Mouse (Mus musculus) testis, adult 2 months (tissue): ENCODE measurements at regions not wholly inside any gene's neighbourhood (a gene's known extent, or its start where the extent isn't known, plus 50 kb on each side); places are given as distances from the start of the nearest gene placed in this dataset.

Experiments
- H3K27ac ChIP-seq: fragments of 200-500 bp; 2 replicates; pipeline ENCODE4 v1.5.1; 2012; ENCODE audit warnings: low read depth, low read length; ENCODE audit not compliant: control insufficient read depth, insufficient read depth
- H3K27me3 ChIP-seq: fragments of 200-500 bp; 2 replicates; pipeline ENCODE4 v1.6.1; 2012; ENCODE audit warnings: mild to moderate bottlenecking, low read length, moderate library complexity; ENCODE audit not compliant: control insufficient read depth, insufficient read depth
- H3K36me3 ChIP-seq: fragments of 200-500 bp; 2 replicates; pipeline ENCODE4 v1.6.1; 2012; ENCODE audit warnings: mild to moderate bottlenecking, low read length; ENCODE audit not compliant: control insufficient read depth, insufficient read depth
- H3K4me1 ChIP-seq: fragments of 200-500 bp; 2 replicates; pipeline ENCODE4 v1.6.1; 2012; ENCODE audit warnings: low read length; ENCODE audit not compliant: control insufficient read depth, insufficient read depth
- H3K4me3 ChIP-seq: fragments of 200-500 bp; 2 replicates; pipeline ENCODE4 v1.5.1; 2012; ENCODE audit warnings: low read depth, mild to moderate bottlenecking, low read length, moderate library complexity, mixed read lengths; ENCODE audit not compliant: control insufficient read depth
- CTCF ChIP-seq: fragments of 200-500 bp; IDR thresholded peaks from 2 replicates; pipeline ENCODE4 v1.5.1; 2012; ENCODE audit warnings: low read depth, mild to moderate bottlenecking, inconsistent platforms, low read length, moderate library complexity; ENCODE audit not compliant: control insufficient read depth, insufficient read depth, insufficient replicate concordance
- POLR2A ChIP-seq: fragments of 200-500 bp; IDR thresholded peaks from 2 replicates; pipeline ENCODE4 v1.6.1; 2012; ENCODE audit warnings: low read depth, mild to moderate bottlenecking, inconsistent platforms, low read length, moderate library complexity; ENCODE audit not compliant: control insufficient read depth

GRCm38 (mm10) chr7:58310096-58310495 is 345.9 kb upstream of the Atp10a start:
- Histone ChIP-seq H3K36me3 (no peaks in the 10 kb centered on the region), H3K27me3 (no peaks in the 10 kb centered on the region), H3K4me1 (no peaks in the 10 kb centered on the region), H3K4me3 (no peak overlapping the region), H3K27ac (no peak overlapping the region)
- no peak for TF ChIP-seq CTCF
- TF ChIP-seq POLR2A = no peak

- Histone ChIP-seq H3K27me3 (no peaks in the 10 kb centered on the region), H3K27ac (no peak overlapping the region), H3K36me3 (no peaks in the 10 kb centered on the region), H3K4me1 (no peaks in the 10 kb centered on the region), H3K4me3 (no peak overlapping the region)
- TF ChIP-seq POLR2A = no peak
- TF ChIP-seq CTCF = no peak
Observed at GRCm38 (mm10) chr7:58322381-58322780, 333.6 kb upstream of the Atp10a start.

- Histone ChIP-seq H3K27me3 (no peaks in the 10 kb centered on the region), H3K4me1 (no peaks in the 10 kb centered on the region), H3K4me3 (no peak overlapping the region), H3K27ac (no peak overlapping the region), H3K36me3 (no peaks in the 10 kb centered on the region)
- TF ChIP-seq CTCF (no peak), POLR2A (no peak)
Observed at GRCm38 (mm10) chr7:58367384-58367783, 288.6 kb upstream of the Atp10a start.

GRCm38 (mm10) chr7:58383401-58383800 is 272.6 kb upstream of the Atp10a start:
- H3K27me3 ChIP-seq = no peaks in the 10 kb centered on the region
- H3K27ac ChIP-seq = no peak overlapping the region
- H3K4me3 ChIP-seq = no peak overlapping the region
- H3K36me3 ChIP-seq = no peaks in the 10 kb centered on the region
- no peaks in the 10 kb centered on the region for H3K4me1 ChIP-seq
- no peak for TF ChIP-seq CTCF

GRCm38 (mm10) chr7:58388326-58388725 is 267.6 kb upstream of the Atp10a start:
- Histone ChIP-seq H3K27me3 (no peaks in the 10 kb centered on the region), H3K4me1 (no peaks in the 10 kb centered on the region), H3K4me3 (no peak overlapping the region), H3K27ac (no peak overlapping the region), H3K36me3 (no peaks in the 10 kb centered on the region)
- TF ChIP-seq CTCF (no peak), POLR2A (no peak)

GRCm38 (mm10) chr7:58392391-58393115 is 263.4 kb upstream of the Atp10a start:
- Histone ChIP-seq H3K4me1 (no peaks in the 10 kb centered on the region), H3K4me3 (no peak overlapping the region), H3K36me3 (no peaks in the 10 kb centered on the region), H3K27me3 (no peaks in the 10 kb centered on the region), H3K27ac (no peak overlapping the region)
- TF ChIP-seq POLR2A = no peak
- TF ChIP-seq CTCF = no peak

- Histone ChIP-seq H3K4me1 (no peaks in the 10 kb centered on the region; the same call in 1 of the 2 replicates), H3K36me3 (no peaks in the 10 kb centered on the region), H3K27ac (no peak overlapping the region), H3K4me3 (no peak overlapping the region), H3K27me3 (no peaks in the 10 kb centered on the region)
- TF ChIP-seq CTCF (no peak), POLR2A (no peak)
Observed at GRCm38 (mm10) chr7:58397992-58398391, 258.0 kb upstream of the Atp10a start.
